Mouse (Mus musculus) left cerebral cortex, adult 11 months (tissue): ENCODE measurements around the gene Olfr1308.

Experiments
- DNase-seq: peaks from one replicate; pipeline ENCODE4 v3.0.0; 2022; ENCODE audit warnings: low spot score

The Olfr1308 gene

GRCm38 (mm10) chr2:111964844-111965243, at the start of gene Olfr1308:
Gene Olfr1308 (minus strand): TSS chr2:111964944.
- no peak for DNase-seq

- DNase-seq, result no peak
Observed at GRCm38 (mm10) chr2:112012608-112013007, 47.9 kb upstream of the Olfr1308 start, which contains the start of gene Olfr1310. Gene Olfr1310 (minus strand): TSS chr2:112012708.

DNA sequence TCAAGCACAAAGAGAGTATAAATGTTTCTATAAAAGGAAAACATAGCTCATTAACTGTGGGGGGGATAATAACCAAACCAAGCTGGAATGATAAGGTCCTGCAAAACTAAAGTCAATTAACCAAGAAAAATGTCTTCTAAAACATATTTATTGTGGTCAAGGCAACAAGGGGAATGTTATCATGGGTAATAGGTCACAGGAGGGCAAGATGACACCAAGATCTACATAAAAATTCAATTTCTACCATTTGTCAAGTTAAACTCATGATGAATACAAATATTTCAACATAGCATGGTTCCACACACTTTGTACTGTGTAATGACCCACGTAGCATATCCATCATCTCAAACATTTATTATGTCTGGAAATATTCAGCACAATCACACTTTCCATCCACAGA, 25.4 kb upstream of the Olfr1308 start, which contains the start of gene Olfr1309:
Gene Olfr1309 (minus strand): TSS at position 101 of the 400 bp plus-strand sequence.
- no peak for DNase-seq

- DNase-seq, result no peak
Observed at GRCm38 (mm10) chr2:111949340-111949739, 15.4 kb downstream of the Olfr1308 start, which contains the start of gene Olfr1307. Gene Olfr1307 (minus strand): TSS chr2:111949440.

DNA sequence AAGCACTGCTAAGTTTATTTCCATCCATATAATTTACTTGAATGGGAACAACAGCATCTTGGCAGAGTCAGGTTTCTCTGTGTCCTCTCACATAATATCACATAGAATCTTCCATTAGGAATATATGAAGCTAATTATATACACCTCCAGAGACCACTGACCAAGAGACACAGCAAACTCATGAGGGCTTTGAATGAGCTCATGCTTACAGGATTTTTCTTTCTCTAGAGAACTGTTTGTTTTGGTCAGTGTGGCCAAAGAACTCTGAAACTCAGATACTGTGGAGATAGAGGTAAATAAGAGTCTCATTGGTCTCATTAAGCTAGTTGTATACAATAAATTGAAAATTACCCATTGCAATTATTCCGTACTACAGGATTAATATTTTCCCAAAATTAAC, 48.6 kb downstream of the Olfr1308 start, which contains the start of gene Olfr1306:
Gene Olfr1306 (minus strand): TSS at position 101 of the 400 bp plus-strand sequence.
- no peak for DNase-seq
